12 mouse cellular contexts compared by ENCODE assay signal in the genomic region with DNA sequence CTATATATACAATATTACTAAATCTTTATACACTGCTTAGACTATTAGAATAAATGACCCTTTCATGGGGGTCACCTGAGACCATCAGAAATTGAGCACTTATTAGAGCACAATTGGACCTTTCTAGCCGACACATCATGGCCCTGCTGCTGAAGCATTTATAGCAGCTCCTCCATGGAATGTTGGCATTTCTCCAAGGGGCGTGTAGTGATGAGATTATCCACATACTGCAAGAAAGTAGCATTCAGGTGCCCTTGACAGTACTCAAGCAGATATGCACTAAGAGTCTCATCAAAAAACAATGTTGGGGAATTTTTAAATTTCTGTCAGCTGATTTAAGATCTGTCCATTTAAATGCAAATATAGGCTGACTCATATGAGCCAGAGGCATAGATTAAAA.
A peak's percentile ranks its signal among the peaks of the same experiment; 100 is the strongest.
DNase-seq lines count a peak whose midpoint lies in the region; ATAC-seq and TF ChIP-seq lines count a peak whose summit lies in the region.
"Had no signal": no experiment of that assay in that cellular context is flagged by ENCODE, and none has a peak within 500 bp of the region (broad histone marks: within the 10 kb centered on the region; RNA-seq: fewer than 3 reads in every experiment).

No protein-coding gene starts in this region.

- H3K9me3 ChIP-seq in heart, embryonic 15.5 days (replicated peaks) = no peaks in the 10 kb centered on the region
- no peaks in the 10 kb centered on the region for H3K9me3 ChIP-seq in heart, embryonic 11.5 days (replicated peaks; ENCODE audit: control insufficient read depth, low read length)
- H3K9me3 ChIP-seq in midbrain, embryonic 14.5 days (ENCODE audit: control insufficient read depth, low read length) = no peaks in the 10 kb centered on the region
- H3K9me3 ChIP-seq in midbrain, embryonic 15.5 days = no peaks in the 10 kb centered on the region
- no peaks in the 10 kb centered on the region for H3K9me3 ChIP-seq in heart, postnatal 0 days (replicated peaks; ENCODE audit: control insufficient read depth, low read length)
- H3K9me3 ChIP-seq: embryonic facial prominence, embryonic 15.5 days; limb, embryonic 13.5 days; neural tube, embryonic 12.5 days had no signal

- peaks cover 13% of the 10 kb centered on the region; the same call in 1 of the 2 replicates for H3K4me1 ChIP-seq in heart, embryonic 15.5 days (replicated peaks)
- no peaks in the 10 kb centered on the region for H3K4me1 ChIP-seq in heart, embryonic 11.5 days (ENCODE audit: control insufficient read depth, insufficient read depth, low read length)
- no peaks in the 10 kb centered on the region for H3K4me1 ChIP-seq in midbrain, embryonic 14.5 days (ENCODE audit: control insufficient read depth, insufficient read depth, low read length)
- no peaks in the 10 kb centered on the region for H3K4me1 ChIP-seq in midbrain, embryonic 15.5 days
- H3K4me1 ChIP-seq in heart, postnatal 0 days (ENCODE audit: control insufficient read depth, insufficient read depth) = peaks cover 9% of the 10 kb centered on the region; the same call in 1 of the 2 replicates
- H3K4me1 ChIP-seq: neural tube, embryonic 12.5 days had no signal

- H3K9ac ChIP-seq in heart, embryonic 15.5 days = no peak overlapping the region
- H3K9ac ChIP-seq in heart, embryonic 11.5 days (ENCODE audit: low read depth, low read length) = no peak overlapping the region
- H3K9ac ChIP-seq in midbrain, embryonic 14.5 days (replicated peaks; ENCODE audit: low read length) = no peak overlapping the region
- no peak overlapping the region for H3K9ac ChIP-seq in midbrain, embryonic 15.5 days
- H3K9ac ChIP-seq in heart, postnatal 0 days (replicated peaks; ENCODE audit: low read depth, low read length) = no peak overlapping the region
- H3K9ac ChIP-seq: embryonic facial prominence, embryonic 15.5 days; limb, embryonic 13.5 days; neural tube, embryonic 12.5 days had no signal

- H3K27me3 ChIP-seq in heart, embryonic 15.5 days = no peaks in the 10 kb centered on the region
- H3K27me3 ChIP-seq in heart, embryonic 11.5 days (ENCODE audit: control insufficient read depth, insufficient read depth, low read length) = no peaks in the 10 kb centered on the region
- H3K27me3 ChIP-seq in midbrain, embryonic 14.5 days (ENCODE audit: control insufficient read depth, insufficient read depth, low read length) = no peaks in the 10 kb centered on the region
- H3K27me3 ChIP-seq in midbrain, embryonic 15.5 days (replicated peaks) = no peaks in the 10 kb centered on the region
- H3K27me3 ChIP-seq in heart, postnatal 0 days (ENCODE audit: control insufficient read depth, insufficient read depth, low read length) = no peaks in the 10 kb centered on the region
- H3K27me3 ChIP-seq: embryonic facial prominence, embryonic 15.5 days; limb, embryonic 13.5 days; neural tube, embryonic 12.5 days had no signal

- no peak overlapping the region for H3K4me3 ChIP-seq in heart, embryonic 15.5 days
- H3K4me3 ChIP-seq in heart, embryonic 11.5 days (ENCODE audit: low read depth, low read length) = no peak overlapping the region
- no peak overlapping the region for H3K4me3 ChIP-seq in midbrain, embryonic 14.5 days (replicated peaks; ENCODE audit: low read depth, low read length)
- H3K4me3 ChIP-seq in midbrain, embryonic 15.5 days = no peak overlapping the region
- H3K4me3 ChIP-seq in heart, postnatal 0 days (ENCODE audit: low read depth, low read length) = no peak overlapping the region
- H3K4me3 ChIP-seq: embryonic facial prominence, embryonic 15.5 days; limb, embryonic 13.5 days; neural tube, embryonic 12.5 days had no signal

- no peak for ATAC-seq in heart, embryonic 15.5 days (replicated peaks; ENCODE audit: insufficient number of reproducible peaks, insufficient read depth, low FRiP score, low read depth)
- no peak for ATAC-seq in heart, embryonic 11.5 days (replicated peaks; ENCODE audit: insufficient number of reproducible peaks, low FRiP score, low TSS enrichment)
- no peak for ATAC-seq in midbrain, embryonic 14.5 days (ENCODE audit: low FRiP score, low TSS enrichment)
- no peak for ATAC-seq in midbrain, embryonic 15.5 days (replicated peaks)
- ATAC-seq in heart, postnatal 0 days (ENCODE audit: insufficient read depth, low read depth) = peak; percentile 66

- WGBS in heart, embryonic 15.5 days = 17% methylated on average over 2 of the region's 2 CpGs
- WGBS in heart, embryonic 11.5 days (ENCODE audit: insufficient replicate concordance) = 21% methylated on average over 2 of the region's 2 CpGs
- 59% methylated on average over 2 of the region's 2 CpGs for WGBS in midbrain, embryonic 14.5 days
- 45% methylated on average over 2 of the region's 2 CpGs for WGBS in midbrain, embryonic 15.5 days
- 9% methylated on average over 2 of the region's 2 CpGs for WGBS in heart, postnatal 0 days

- 0 out of 2 replicates have a peak overlapping the region, but pooled peaks have one; percentile 22 for H3K27ac ChIP-seq in heart, embryonic 15.5 days
- H3K27ac ChIP-seq in heart, embryonic 11.5 days (ENCODE audit: low read depth, low read length) = no peak overlapping the region
- H3K27ac ChIP-seq in midbrain, embryonic 14.5 days (replicated peaks; ENCODE audit: low read depth, low read length) = no peak overlapping the region
- H3K27ac ChIP-seq in midbrain, embryonic 15.5 days = no peak overlapping the region
- H3K27ac ChIP-seq in heart, postnatal 0 days (ENCODE audit: low read depth) = no peak overlapping the region
- H3K27ac ChIP-seq: embryonic facial prominence, embryonic 15.5 days; limb, embryonic 13.5 days; neural tube, embryonic 12.5 days had no signal

- no peak for TF ChIP-seq EP300 in heart, postnatal 0 days (IDR thresholded peaks at IDR 0.05; ENCODE audit: low read depth)

- no peaks in the 10 kb centered on the region for H3K36me3 ChIP-seq in heart, embryonic 15.5 days
- H3K36me3 ChIP-seq in heart, embryonic 11.5 days (ENCODE audit: control insufficient read depth, insufficient read depth, low read length) = no peaks in the 10 kb centered on the region
- no peaks in the 10 kb centered on the region for H3K36me3 ChIP-seq in midbrain, embryonic 14.5 days (ENCODE audit: control insufficient read depth, insufficient read depth, low read length)
- H3K36me3 ChIP-seq in midbrain, embryonic 15.5 days (replicated peaks) = no peaks in the 10 kb centered on the region
- H3K36me3 ChIP-seq in heart, postnatal 0 days (replicated peaks; ENCODE audit: control insufficient read depth, insufficient read depth, low read length) = no peaks in the 10 kb centered on the region
- H3K36me3 ChIP-seq: embryonic facial prominence, embryonic 15.5 days; limb, embryonic 13.5 days; neural tube, embryonic 12.5 days had no signal

- no peak overlapping the region for H3K4me2 ChIP-seq in heart, embryonic 15.5 days
- no peak overlapping the region for H3K4me2 ChIP-seq in heart, embryonic 11.5 days
- H3K4me2 ChIP-seq in midbrain, embryonic 14.5 days (ENCODE audit: low read length) = no peak overlapping the region
- H3K4me2 ChIP-seq in midbrain, embryonic 15.5 days = no peak overlapping the region
- H3K4me2 ChIP-seq in heart, postnatal 0 days (ENCODE audit: low read depth, low read length) = no peak overlapping the region
- H3K4me2 ChIP-seq: embryonic facial prominence, embryonic 15.5 days; limb, embryonic 13.5 days; neural tube, embryonic 12.5 days had no signal

- DNase-seq in midbrain, embryonic 14.5 days = peak; percentile 46
- DNase-seq in heart, postnatal 0 days (ENCODE audit: low spot score) = peak; percentile 40
- peak; percentile 62 for DNase-seq in testis, postnatal 14 days (ENCODE audit: low spot score)
- no peak for DNase-seq in gastrocnemius, adult 18-20 months (ENCODE audit: low spot score)
- DNase-seq: cerebellum, adult 18-20 months; layer of hippocampus, adult 9-11 months had no signal

- no peak for TF ChIP-seq CTCF in heart, postnatal 0 days (IDR thresholded peaks at IDR 0.05; ENCODE audit: low read depth)
